Mouse (Mus musculus): ENCODE measurements around the gene Fggy.

DNA sequence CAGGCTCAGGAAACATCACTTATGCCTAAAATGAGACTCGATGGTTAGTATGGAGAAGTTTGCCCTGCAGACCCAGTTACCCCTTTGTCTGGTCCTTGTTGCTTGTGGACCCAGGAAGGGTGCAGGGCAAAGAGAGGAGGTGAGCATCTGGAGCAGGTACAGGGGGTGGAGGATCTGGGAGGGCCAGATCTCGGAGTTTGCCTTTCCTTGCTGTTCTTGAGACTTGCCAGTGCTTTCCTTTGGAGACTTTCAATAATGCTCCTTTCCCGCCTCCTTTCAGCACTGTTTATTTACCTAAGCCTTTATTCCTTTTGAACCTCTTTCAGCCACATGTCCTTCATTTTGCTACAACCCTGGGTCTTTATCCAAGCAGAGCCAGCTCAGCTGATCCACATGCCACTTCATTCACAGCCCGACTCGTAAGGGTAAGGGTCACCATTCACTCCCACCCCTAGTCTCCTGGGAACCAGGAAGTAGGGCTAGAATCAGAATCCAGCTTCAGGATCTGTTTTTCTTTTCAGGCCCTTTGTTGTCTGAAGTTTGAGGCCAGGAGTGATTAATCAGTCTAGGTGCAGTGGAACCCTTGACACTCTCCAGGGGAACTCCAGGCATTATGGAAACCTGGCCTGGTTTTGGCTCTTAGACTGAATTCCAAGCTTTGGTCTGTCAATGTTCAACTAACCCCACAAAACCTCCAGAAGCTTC lies 201.9 kb downstream of the Fggy start:
- TF ChIP-seq CTCF (IDR thresholded peaks at IDR 0.05; ENCODE audit: low read depth, low read length) (no peak), EP300 (IDR thresholded peaks at IDR 0.05; ENCODE audit: insufficient read depth, low read depth, low read length) (no peak)

Measured in ES-Bruce4 (cell line).